Mouse (Mus musculus): ENCODE measurements around the gene Pank2. TPM values are rescaled to one million over a fixed set of nuclear protein-coding genes. Genes with fewer than 3 reads are reported as not detected.
"Not testable (repeated sequence)": the region's sequence is repeated elsewhere in the genome, so short reads cannot be mapped to it uniquely, and the experiment has no call there.

The Pank2 gene
- total and polyA plus RNA-seq, 2 experiments from 2014 or later: 26.5 to 35.2 TPM

DNA sequence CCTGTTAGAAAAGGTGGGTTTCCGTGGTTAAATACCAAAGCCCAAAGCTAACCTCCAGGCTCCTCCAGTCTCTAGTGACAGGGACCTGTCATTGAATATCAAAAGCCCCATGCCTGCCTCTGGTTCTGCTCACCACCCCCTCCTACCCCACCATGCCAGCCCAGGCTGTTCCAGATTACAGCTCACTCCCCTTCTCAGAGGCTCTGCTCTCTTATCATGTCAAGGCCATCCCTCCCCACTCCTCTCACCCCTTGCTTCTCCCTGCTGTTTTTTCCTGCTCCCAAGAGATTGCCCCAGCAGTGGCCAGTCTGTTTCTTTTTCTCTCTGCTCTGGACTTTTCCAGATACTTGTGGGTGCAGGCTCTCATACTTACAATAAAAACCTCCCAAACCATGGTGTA is 38.7 kb upstream of the Pank2 start:
- DNase-seq (ENCODE audit: low spot score): no peak
- no peak for TF ChIP-seq CTCF (IDR thresholded peaks at IDR 0.05; ENCODE audit: low read depth)

DNA sequence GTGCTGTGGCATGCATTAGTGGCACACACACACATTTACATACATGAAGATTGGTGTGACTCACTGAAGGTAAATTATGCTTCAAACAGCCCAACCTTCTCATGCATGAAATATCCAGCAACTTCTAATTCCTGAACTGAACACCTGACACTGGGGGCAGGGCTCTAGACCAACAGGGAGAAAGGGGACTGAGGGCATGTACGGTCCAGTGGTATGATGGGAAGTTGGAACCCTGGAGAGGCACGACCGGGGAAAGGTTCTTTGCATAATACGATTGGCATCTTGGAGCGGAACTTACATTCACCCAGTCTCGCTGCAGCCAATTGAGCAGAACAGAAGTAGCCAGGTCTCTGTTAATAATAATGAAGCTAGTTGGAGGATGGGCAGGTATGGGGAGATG is 37.1 kb upstream of the Pank2 start:
- no peak for ATAC-seq
- Histone ChIP-seq H3K27me3 (ENCODE audit: insufficient read depth, low read length) (no peaks in the 10 kb centered on the region), H3K9me3 (ENCODE audit: low read length) (no peaks in the 10 kb centered on the region), H3K36me3 (ENCODE audit: insufficient read depth, low read length) (no peaks in the 10 kb centered on the region), H3K9ac (replicated peaks; ENCODE audit: low read length) (no peak overlapping the region), H3K27ac (no peak overlapping the region), H3K4me2 (ENCODE audit: low read depth, low read length) (no peak overlapping the region), H3K4me1 (ENCODE audit: insufficient read depth, low read length) (no peaks in the 10 kb centered on the region), H3K4me3 (ENCODE audit: low read length) (no peak overlapping the region)
- DNase-seq (ENCODE audit: low spot score): no peak
- 77% methylated on average over 6 of the region's 6 CpGs for WGBS
- no peak for TF ChIP-seq CTCF (IDR thresholded peaks at IDR 0.05; ENCODE audit: low read depth)

More for the DNA sequence above, 38.7 kb upstream of the Pank2 start:
- Histone ChIP-seq H3K36me3 (ENCODE audit: insufficient read depth, low read length) (no peaks in the 10 kb centered on the region), H3K4me3 (ENCODE audit: low read length) (no peak overlapping the region), H3K27me3 (ENCODE audit: insufficient read depth, low read length) (no peaks in the 10 kb centered on the region), H3K9ac (replicated peaks; ENCODE audit: low read length) (no peak overlapping the region), H3K4me2 (ENCODE audit: low read depth, low read length) (no peak overlapping the region), H3K9me3 (ENCODE audit: low read length) (no peaks in the 10 kb centered on the region), H3K4me1 (ENCODE audit: insufficient read depth, low read length) (no peaks in the 10 kb centered on the region), H3K27ac (no peak overlapping the region)
- ATAC-seq: no peak
- 78% methylated on average over 1 of the region's 1 CpGs for WGBS

DNA sequence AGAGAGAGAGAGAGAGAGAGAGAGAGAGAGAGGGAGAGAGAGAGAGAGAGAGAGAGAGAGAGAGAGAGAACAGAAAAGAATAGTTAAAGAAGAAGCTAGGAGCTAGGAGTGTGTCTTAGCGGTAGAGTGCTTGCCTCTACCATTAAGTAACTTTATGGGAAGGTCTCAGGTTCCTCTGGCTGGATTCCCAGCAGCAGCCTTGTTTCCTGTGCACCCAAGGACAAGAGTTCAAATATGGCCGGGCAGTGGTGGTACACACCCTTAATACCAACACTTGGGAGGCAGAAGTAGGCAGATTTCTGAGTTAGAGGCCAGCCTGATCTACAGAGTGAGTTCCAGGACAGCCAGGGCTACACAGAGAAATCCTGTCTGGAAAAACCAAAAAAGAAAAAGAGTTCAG is 35.6 kb upstream of the Pank2 start:
- not testable (repeated sequence) for H3K27ac ChIP-seq; H3K9me3 ChIP-seq (ENCODE audit: low read length); H3K4me2 ChIP-seq (ENCODE audit: low read depth, low read length); H3K4me3 ChIP-seq (ENCODE audit: low read length); ATAC-seq; H3K4me1 ChIP-seq (ENCODE audit: insufficient read depth, low read length); DNase-seq (ENCODE audit: low spot score); H3K9ac ChIP-seq (replicated peaks; ENCODE audit: low read length); H3K36me3 ChIP-seq (ENCODE audit: insufficient read depth, low read length); H3K27me3 ChIP-seq (ENCODE audit: insufficient read depth, low read length)
- 78% methylated on average over 2 of the region's 2 CpGs for WGBS

DNA sequence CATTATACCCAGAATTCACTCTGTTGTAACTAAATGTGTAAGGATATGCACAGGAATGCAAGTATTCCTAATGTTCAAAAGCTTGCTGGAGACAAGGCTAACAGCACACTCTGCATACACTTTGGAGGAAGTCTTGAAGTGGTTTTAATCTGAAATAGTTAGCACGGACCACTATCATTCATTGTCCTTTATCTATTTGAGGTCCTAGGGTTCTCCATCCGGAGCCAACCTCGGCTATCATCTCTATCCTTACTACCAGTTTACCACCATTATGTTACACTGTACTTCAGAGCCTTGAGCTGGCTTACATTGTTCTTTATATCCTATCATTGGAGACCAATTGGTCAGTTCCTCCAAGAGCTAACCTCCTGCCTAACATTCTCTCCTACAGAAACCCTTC is 35.1 kb upstream of the Pank2 start:
- H3K4me3 ChIP-seq (ENCODE audit: low read length): no peak overlapping the region
- 93% methylated on average over 3 of the region's 3 CpGs for WGBS
- H3K9ac ChIP-seq (replicated peaks; ENCODE audit: low read length): no peak overlapping the region
- no peaks in the 10 kb centered on the region for H3K4me1 ChIP-seq (ENCODE audit: insufficient read depth, low read length)
- no peak for TF ChIP-seq CTCF (IDR thresholded peaks at IDR 0.05; ENCODE audit: low read depth)
- ATAC-seq (no peak), DNase-seq (ENCODE audit: low spot score) (no peak)
- no peaks in the 10 kb centered on the region for H3K9me3 ChIP-seq (ENCODE audit: low read length)
- H3K27me3 ChIP-seq (ENCODE audit: insufficient read depth, low read length): no peaks in the 10 kb centered on the region
- no peak overlapping the region for H3K4me2 ChIP-seq (ENCODE audit: low read depth, low read length)
- H3K36me3 ChIP-seq (ENCODE audit: insufficient read depth, low read length): no peaks in the 10 kb centered on the region
- H3K27ac ChIP-seq: no peak overlapping the region

DNA sequence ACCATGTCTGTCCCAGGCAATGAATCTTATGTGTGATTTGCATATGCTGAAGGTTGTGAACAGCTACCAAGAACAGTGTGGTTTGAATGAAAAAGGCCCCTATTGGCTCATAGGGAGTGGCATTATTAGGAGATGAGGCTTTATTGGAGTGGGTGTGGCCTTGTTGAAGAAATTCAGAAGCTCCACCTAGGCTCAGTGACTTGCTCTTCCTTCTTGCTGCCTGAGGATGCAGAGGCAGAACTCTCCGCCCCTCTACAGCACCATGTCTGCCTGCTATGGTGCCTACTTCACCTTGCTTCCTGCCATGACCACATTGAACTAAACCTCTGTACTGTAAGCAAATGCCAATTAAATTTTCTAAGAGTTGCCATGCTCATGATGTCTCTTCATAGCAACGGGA is 29.7 kb upstream of the Pank2 start:
- no peak for DNase-seq (ENCODE audit: low spot score)
- no peak overlapping the region for H3K9ac ChIP-seq (replicated peaks; ENCODE audit: low read length)
- H3K4me3 ChIP-seq (ENCODE audit: low read length): no peak overlapping the region
- peaks cover 6% of the 10 kb centered on the region for H3K4me1 ChIP-seq (ENCODE audit: insufficient read depth, low read length)
- no peak overlapping the region for H3K27ac ChIP-seq
- no peak for ATAC-seq
- H3K9me3 ChIP-seq (ENCODE audit: low read length): no peaks in the 10 kb centered on the region
- H3K27me3 ChIP-seq (ENCODE audit: insufficient read depth, low read length): no peaks in the 10 kb centered on the region
- 93% methylated on average over 2 of the region's 2 CpGs for WGBS
- no peaks in the 10 kb centered on the region for H3K36me3 ChIP-seq (ENCODE audit: insufficient read depth, low read length)
- TF ChIP-seq CTCF (IDR thresholded peaks at IDR 0.05; ENCODE audit: low read depth): no peak
- H3K4me2 ChIP-seq (ENCODE audit: low read depth, low read length): no peak overlapping the region

DNA sequence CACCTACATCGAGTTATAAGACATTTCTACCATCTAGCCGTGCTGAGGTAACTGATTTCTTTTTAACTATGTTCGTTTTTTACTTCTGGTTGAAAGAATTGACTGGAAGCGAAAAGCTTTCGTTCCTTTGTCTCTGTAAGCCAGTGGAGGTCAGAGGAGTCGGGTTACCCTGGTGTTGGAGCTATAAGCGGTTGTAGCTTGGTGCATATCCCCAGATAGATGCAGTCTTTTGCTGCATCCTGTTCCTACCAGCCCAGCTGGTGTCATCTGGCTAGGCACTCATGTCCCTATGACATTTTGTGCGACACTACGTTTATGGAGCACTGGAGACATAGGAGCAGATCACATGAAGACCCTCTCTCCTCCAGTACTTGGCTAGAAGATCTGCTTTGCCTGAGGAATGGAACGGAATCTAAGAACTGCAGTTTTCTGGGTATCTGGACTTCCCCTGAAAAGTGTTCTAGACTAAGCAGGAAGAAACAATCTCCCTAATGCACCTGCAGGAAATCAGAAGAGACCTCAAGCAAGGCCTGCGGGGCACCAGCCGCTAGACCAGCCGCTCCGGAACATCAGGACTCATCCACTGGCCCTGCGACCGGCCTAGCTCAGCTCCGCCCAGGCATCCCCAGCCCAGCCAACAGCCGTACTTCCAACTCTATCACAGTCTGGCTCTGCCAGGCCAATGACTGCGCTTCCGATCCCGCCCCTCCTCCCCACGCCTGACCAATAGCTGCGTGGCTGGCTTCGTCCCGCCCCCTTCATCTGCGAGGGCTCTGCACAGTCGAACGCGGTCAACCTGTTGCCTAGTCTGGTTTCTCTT is 28.8 kb upstream of the Pank2 start, which contains the start of gene Mavs:
Gene Mavs (plus strand): TSS at position 757 of the 820 bp plus-strand sequence.
- 7% methylated on average over 29 of the region's 29 CpGs for WGBS
- peak within 1 kb of the TSS; percentile 48 for H3K4me3 ChIP-seq (ENCODE audit: low read length)
- peak; percentile 100 for ATAC-seq

DNA sequence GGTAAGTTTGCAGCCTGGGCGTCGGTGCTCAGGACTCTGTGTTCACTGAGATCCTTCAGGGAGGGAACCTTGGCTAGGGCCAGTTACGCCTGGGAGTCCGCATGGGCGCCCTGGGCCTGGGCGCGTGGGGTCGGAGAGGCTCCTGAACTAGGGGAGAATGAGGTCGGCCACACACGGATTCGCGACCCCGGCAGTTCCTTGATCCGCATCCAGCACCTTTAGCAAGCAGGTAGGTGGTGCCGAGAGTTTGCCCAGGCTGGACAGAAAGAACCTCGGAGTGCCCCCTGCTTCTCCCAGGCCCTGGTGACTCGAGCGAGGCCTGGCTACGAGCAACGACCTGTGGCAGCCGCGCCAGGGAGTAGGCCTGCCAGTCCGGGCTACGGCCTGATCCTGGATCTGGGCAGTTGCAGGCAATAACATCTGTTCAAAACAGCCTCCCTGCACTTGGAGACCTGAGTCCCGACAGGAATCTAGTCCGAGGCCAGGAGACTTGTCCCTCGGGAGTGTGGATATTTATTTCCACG is 28.1 kb upstream of the Pank2 start:
- DNase-seq (ENCODE audit: low spot score): no peak
- H3K27me3 ChIP-seq (ENCODE audit: insufficient read depth, low read length): no peaks in the 10 kb centered on the region
- peaks cover 6% of the 10 kb centered on the region for H3K4me1 ChIP-seq (ENCODE audit: insufficient read depth, low read length)
- H3K9ac ChIP-seq (replicated peaks; ENCODE audit: low read length): peak overlapping the region; percentile 57
- no peaks in the 10 kb centered on the region for H3K9me3 ChIP-seq (ENCODE audit: low read length)
- H3K4me3 ChIP-seq (ENCODE audit: low read length): peak overlapping the region; percentile 48
- WGBS: 12% methylated on average over 28 of the region's 28 CpGs
- no peaks in the 10 kb centered on the region for H3K36me3 ChIP-seq (ENCODE audit: insufficient read depth, low read length)
- peak overlapping the region; percentile 58; the same call in 1 of the 2 replicates for H3K27ac ChIP-seq
- TF ChIP-seq CTCF (IDR thresholded peaks at IDR 0.05; ENCODE audit: low read depth): no peak
- peak overlapping the region; percentile 95 for H3K4me2 ChIP-seq (ENCODE audit: low read depth, low read length)
- no peak for ATAC-seq

More for the DNA sequence above, 28.8 kb upstream of the Pank2 start, which contains the start of gene Mavs:
- peak; percentile 96 for DNase-seq (ENCODE audit: low spot score)
- Histone ChIP-seq H3K36me3 (ENCODE audit: insufficient read depth, low read length) (no peaks in the 10 kb centered on the region), H3K27ac (peak within 1 kb of the TSS; percentile 60; the same call in 1 of the 2 replicates), H3K9ac (replicated peaks; ENCODE audit: low read length) (peak within 1 kb of the TSS; percentile 57), H3K9me3 (ENCODE audit: low read length) (no peaks in the 10 kb centered on the region), H3K27me3 (ENCODE audit: insufficient read depth, low read length) (no peaks in the 10 kb centered on the region), H3K4me2 (ENCODE audit: low read depth, low read length) (peak within 1 kb of the TSS; percentile 95), H3K4me1 (ENCODE audit: insufficient read depth, low read length) (peaks cover 6% of the 10 kb centered on the region)
- no peak for TF ChIP-seq CTCF (IDR thresholded peaks at IDR 0.05; ENCODE audit: low read depth)

All from hindbrain, postnatal 0 days (tissue).